Mouse (Mus musculus) splenic B cell, adult 2 months (primary cell): ENCODE results near the gene Fam124a.
"Not testable (repeated sequence)": the region's sequence is repeated elsewhere in the genome, so short reads cannot be mapped to it uniquely, and the experiment has no call there.

Experiments used
- DNase-seq: peaks from one replicate; pipeline ENCODE4 v3.0.0-alpha.2; 2011; ENCODE audit warnings: low read depth, low spot score
- H3K27me3 ChIP-seq: 2 replicates; pipeline ENCODE4 v1.6.1; 2012; ENCODE audit warnings: mild to moderate bottlenecking, low read length, moderate library complexity, mixed read lengths; ENCODE audit not compliant: control insufficient read depth, poor library complexity, insufficient read depth, severe bottlenecking
- H3K36me3 ChIP-seq: 2 replicates; pipeline ENCODE4 v1.6.1; 2012; ENCODE audit warnings: mild to moderate bottlenecking, low read length, moderate library complexity, mixed read lengths; ENCODE audit not compliant: control insufficient read depth, poor library complexity, insufficient read depth, severe bottlenecking

Gene Fam124a

GRCm38 (mm10) chr14:62602869-62603268 lies 47.3 kb downstream of the Fam124a start:
- Histone ChIP-seq H3K27me3 (no peaks in the 10 kb centered on the region), H3K36me3 (no peaks in the 10 kb centered on the region)
- DNase-seq, result no peak

GRCm38 (mm10) chr14:62607791-62608196 lies 52.3 kb downstream of the Fam124a start:
- no peaks in the 10 kb centered on the region for H3K27me3 ChIP-seq
- DNase-seq, result no peak

GRCm38 (mm10) chr14:62609904-62610303 lies 54.4 kb downstream of the Fam124a start:
- H3K36me3 ChIP-seq, result no peaks in the 10 kb centered on the region
- DNase-seq, result no peak
- H3K27me3 ChIP-seq, result no peaks in the 10 kb centered on the region

More at GRCm38 (mm10) chr14:62607791-62608196, 52.3 kb downstream of the Fam124a start:
- H3K36me3 ChIP-seq, result no peaks in the 10 kb centered on the region

- Histone ChIP-seq H3K27me3 (no peaks in the 10 kb centered on the region), H3K36me3 (no peaks in the 10 kb centered on the region)
- DNase-seq, result no peak
Measured at GRCm38 (mm10) chr14:62622393-62622792, 66.9 kb downstream of the Fam124a start.

GRCm38 (mm10) chr14:62627951-62628350 lies 72.4 kb downstream of the Fam124a start:
- no peak for DNase-seq
- no peaks in the 10 kb centered on the region for H3K27me3 ChIP-seq
- H3K36me3 ChIP-seq, result no peaks in the 10 kb centered on the region

GRCm38 (mm10) chr14:62637436-62638344 lies 82.2 kb downstream of the Fam124a start:
- no peaks in the 10 kb centered on the region for H3K27me3 ChIP-seq
- H3K36me3 ChIP-seq, result no peaks in the 10 kb centered on the region
- DNase-seq, result no peak

GRCm38 (mm10) chr14:62638345-62638702 lies 82.8 kb downstream of the Fam124a start:
- Histone ChIP-seq H3K36me3 (no peaks in the 10 kb centered on the region), H3K27me3 (no peaks in the 10 kb centered on the region)
- DNase-seq, result no peak

- DNase-seq, result peak; percentile 1
- no peaks in the 10 kb centered on the region for H3K27me3 ChIP-seq
- H3K36me3 ChIP-seq, result no peaks in the 10 kb centered on the region
Measured at GRCm38 (mm10) chr14:62639111-62639510, 83.6 kb downstream of the Fam124a start.

GRCm38 (mm10) chr14:62639551-62639950 lies 84.0 kb downstream of the Fam124a start:
- DNase-seq, result no peak

GRCm38 (mm10) chr14:62640396-62640795 lies 84.9 kb downstream of the Fam124a start:
- H3K27me3 ChIP-seq, result no peaks in the 10 kb centered on the region

More at GRCm38 (mm10) chr14:62639551-62639950, 84.0 kb downstream of the Fam124a start:
- no peaks in the 10 kb centered on the region for H3K27me3 ChIP-seq
- no peaks in the 10 kb centered on the region for H3K36me3 ChIP-seq

GRCm38 (mm10) chr14:62642368-62642767 lies 86.8 kb downstream of the Fam124a start:
- not testable (repeated sequence) for DNase-seq, H3K36me3 ChIP-seq, H3K27me3 ChIP-seq

More at GRCm38 (mm10) chr14:62640396-62640795, 84.9 kb downstream of the Fam124a start:
- H3K36me3 ChIP-seq, result no peaks in the 10 kb centered on the region
- no peak for DNase-seq

- no peak for DNase-seq
- no peaks in the 10 kb centered on the region for H3K27me3 ChIP-seq
Measured at GRCm38 (mm10) chr14:62648405-62648804, 92.9 kb downstream of the Fam124a start.

GRCm38 (mm10) chr14:62650376-62650775 lies 94.8 kb downstream of the Fam124a start:
- DNase-seq, result no peak
- H3K27me3 ChIP-seq, result no peaks in the 10 kb centered on the region
- H3K36me3 ChIP-seq, result no peaks in the 10 kb centered on the region

More at GRCm38 (mm10) chr14:62648405-62648804, 92.9 kb downstream of the Fam124a start:
- H3K36me3 ChIP-seq, result no peaks in the 10 kb centered on the region

- Histone ChIP-seq H3K36me3 (no peaks in the 10 kb centered on the region), H3K27me3 (no peaks in the 10 kb centered on the region)
- no peak for DNase-seq
Measured at GRCm38 (mm10) chr14:62651771-62652170, 96.2 kb downstream of the Fam124a start.

GRCm38 (mm10) chr14:62655996-62656395 lies 100.5 kb downstream of the Fam124a start:
- Histone ChIP-seq H3K27me3 (no peaks in the 10 kb centered on the region), H3K36me3 (no peaks in the 10 kb centered on the region)
- DNase-seq, result no peak
